Mouse (Mus musculus) kidney, adult 9 months (tissue): ENCODE measurements around the gene Pfkm.
A peak's percentile ranks its signal among the peaks of the same experiment; 100 is the strongest.

Experiments used
- DNase-seq: peaks from one replicate; pipeline ENCODE4 v3.0.0; 2022

Gene Pfkm

GRCm38 (mm10) chr15:98092372-98093120 lies at the start of gene Pfkm:
Gene Pfkm, plus strand, starts transcription at chr15:98092589.
- peak; percentile 13 for DNase-seq

- DNase-seq: no peak
These were observed 48.4 kb upstream of the Pfkm start for GRCm38 (mm10) chr15:98043967-98044366.

- DNase-seq: no peak
These were observed 48.0 kb upstream of the Pfkm start for GRCm38 (mm10) chr15:98044387-98044786.

- DNase-seq: no peak
These were observed 43.3 kb upstream of the Pfkm start for GRCm38 (mm10) chr15:98048918-98049700.

GRCm38 (mm10) chr15:98051685-98052084 lies 40.7 kb upstream of the Pfkm start:
- DNase-seq: no peak

- DNase-seq: peak; percentile 34
These were observed 37.1 kb upstream of the Pfkm start for GRCm38 (mm10) chr15:98055246-98055645.

GRCm38 (mm10) chr15:98065881-98066280 lies 26.5 kb upstream of the Pfkm start:
- no peak for DNase-seq

GRCm38 (mm10) chr15:98066602-98067001 lies 25.8 kb upstream of the Pfkm start:
- no peak for DNase-seq

GRCm38 (mm10) chr15:98067492-98067891 lies 24.9 kb upstream of the Pfkm start:
- DNase-seq: no peak

- DNase-seq: no peak
These were observed 23.9 kb upstream of the Pfkm start for GRCm38 (mm10) chr15:98068506-98068905.

GRCm38 (mm10) chr15:98069566-98070245 lies 22.7 kb upstream of the Pfkm start:
- no peak for DNase-seq

- DNase-seq: no peak
These were observed 22.0 kb upstream of the Pfkm start for GRCm38 (mm10) chr15:98070376-98070775.

- no peak for DNase-seq
These were observed 17.9 kb upstream of the Pfkm start for GRCm38 (mm10) chr15:98074521-98074920.

GRCm38 (mm10) chr15:98075034-98075433 lies 17.4 kb upstream of the Pfkm start:
- DNase-seq: no peak

- no peak for DNase-seq
These were observed 15.5 kb upstream of the Pfkm start for GRCm38 (mm10) chr15:98076901-98077300.

GRCm38 (mm10) chr15:98088889-98089288 lies 3.5 kb upstream of the Pfkm start:
- DNase-seq: no peak

- DNase-seq: peak; percentile 46
These were observed 2.8 kb upstream of the Pfkm start for GRCm38 (mm10) chr15:98089421-98090183.

- DNase-seq: no peak
These were observed 548 bp upstream of the Pfkm start for GRCm38 (mm10) chr15:98091841-98092240.

- DNase-seq: peak; percentile 94
These were observed 977 bp downstream of the Pfkm start, which contains the start of gene Senp1 for GRCm38 (mm10) chr15:98093121-98094011. Gene Senp1, minus strand, starts transcription at chr15:98093744.

GRCm38 (mm10) chr15:98094905-98095304 lies 2.5 kb downstream of the Pfkm start:
- DNase-seq: no peak

- DNase-seq: no peak
These were observed 4.6 kb downstream of the Pfkm start for GRCm38 (mm10) chr15:98096957-98097356.

GRCm38 (mm10) chr15:98098519-98098918 lies 6.1 kb downstream of the Pfkm start:
- no peak for DNase-seq
